Mouse (Mus musculus) hindbrain, embryonic 11.5 days (tissue): ENCODE data around the gene Map4k1. TPM values are rescaled to one million over a fixed set of nuclear protein-coding genes. Genes with fewer than 3 reads are reported as not detected.

Source experiments
- ATAC-seq: fragments of 200-750 bp; cut with Nextera tagmentation; 2 replicates; pipeline ENCODE4 v1.8.0; 2017; ENCODE audit warnings: mild to moderate bottlenecking, moderate TSS enrichment, moderate library complexity; ENCODE audit not compliant: low FRiP score
- DNase-seq: peaks from one replicate; pipeline ENCODE4 v3.0.0-alpha.2; 2015; ENCODE audit warnings: low spot score
- H3K27ac ChIP-seq: fragments of 300-500 bp; sonication (generic); 2 replicates; pipeline ENCODE4 v1.5.1; 2014; ENCODE audit warnings: mild to moderate bottlenecking, low read depth, low read length
- H3K27me3 ChIP-seq: fragments of 300-500 bp; sonication (generic); 2 replicates; pipeline ENCODE4 v1.6.1; 2014; ENCODE audit warnings: mild to moderate bottlenecking, low read length, moderate library complexity, mixed read lengths; ENCODE audit not compliant: control insufficient read depth, insufficient read depth
- H3K36me3 ChIP-seq: fragments of 300-500 bp; sonication (generic); 2 replicates; pipeline ENCODE4 v1.6.1; 2014; ENCODE audit warnings: mild to moderate bottlenecking, low read length, moderate library complexity, mixed read lengths; ENCODE audit not compliant: control insufficient read depth, insufficient read depth
- H3K4me1 ChIP-seq: fragments of 300-500 bp; sonication (generic); replicated peaks from 2 replicates; pipeline ENCODE4 v1.6.1; 2014; ENCODE audit warnings: low read length, mixed read lengths; ENCODE audit not compliant: control insufficient read depth, insufficient read depth
- H3K4me2 ChIP-seq: fragments of 300-500 bp; sonication (generic); replicated peaks from 2 replicates; pipeline ENCODE4 v1.6.1; 2014; ENCODE audit warnings: mild to moderate bottlenecking, low read depth, low read length
- H3K4me3 ChIP-seq: fragments of 300-500 bp; sonication (generic); 2 replicates; pipeline ENCODE4 v1.5.1; 2014; ENCODE audit warnings: low read depth, low read length
- H3K9ac ChIP-seq: fragments of 300-500 bp; sonication (generic); 2 replicates; pipeline ENCODE4 v1.6.1; 2014; ENCODE audit warnings: low read depth, low read length
- H3K9me3 ChIP-seq: fragments of 300-500 bp; sonication (generic); 2 replicates; pipeline ENCODE4 v1.6.1; 2016; ENCODE audit warnings: low read length; ENCODE audit not compliant: control insufficient read depth
- WGBS: fragments of 180-500 bp; shearing (Covaris S2); extraction: QIAGEN DNeasy Blood & Tissue Kit; methylation state at CpG from one replicate; pipeline ENCODE4 v1.1.7; 2014; 5-methylcytosine and 5-hydroxymethylcytosine counted together
- polyA plus RNA-seq: library from polyadenylated mRNA; unstranded; fragments of >200 nt; fragmentation: Nextera tagmentation; extraction: Ambion mirVana; gene quantifications from 2 replicates; pipeline ENCODE4 v1.2.1, GENCODE M21; 2014

Gene Map4k1
- polyA plus RNA-seq, 1 experiment from 2014 or later, result 5.0 TPM

DNA sequence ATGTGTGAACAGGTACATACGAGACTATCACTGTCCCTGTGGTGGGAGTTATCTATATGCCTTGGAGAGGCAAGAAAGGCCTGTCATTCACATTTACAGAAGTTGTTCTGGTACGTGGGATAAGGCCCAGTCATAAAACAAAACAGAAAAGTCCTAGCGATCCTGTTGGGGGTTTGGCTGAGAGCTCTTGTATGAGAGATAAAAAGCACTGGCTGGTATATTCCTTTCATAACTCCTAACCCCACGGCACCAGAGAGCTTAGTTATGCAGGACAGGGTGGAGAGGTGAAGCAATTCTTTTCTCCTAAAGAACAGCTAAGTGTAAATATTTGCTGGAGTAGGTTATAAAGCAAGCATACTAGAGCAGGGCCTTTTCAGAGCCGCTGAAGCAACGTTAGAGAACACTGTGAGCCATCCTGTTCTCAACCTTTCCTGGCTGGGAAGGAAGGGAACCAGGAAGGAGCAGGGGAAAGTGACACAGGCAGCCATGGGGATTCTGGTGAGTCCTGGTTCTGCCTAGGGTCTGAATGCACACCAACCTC lies 22.3 kb upstream of the Map4k1 start:
- H3K4me1 ChIP-seq, result peaks cover 9% of the 10 kb centered on the region; the same call in 1 of the 2 replicates
- H3K27me3 ChIP-seq, result no peaks in the 10 kb centered on the region
- no peaks in the 10 kb centered on the region for H3K9me3 ChIP-seq
- ATAC-seq (no peak), DNase-seq (no peak)
- H3K4me2 ChIP-seq, result peak overlapping the region; percentile 74
- no peaks in the 10 kb centered on the region for H3K36me3 ChIP-seq
- peak overlapping the region; percentile 96; the same call in 1 of the 2 replicates for H3K4me3 ChIP-seq
- H3K9ac ChIP-seq, result no peak overlapping the region; the same call in 1 of the 2 replicates
- 64% methylated on average over 6 of the region's 6 CpGs for WGBS
- no peak overlapping the region for H3K27ac ChIP-seq

DNA sequence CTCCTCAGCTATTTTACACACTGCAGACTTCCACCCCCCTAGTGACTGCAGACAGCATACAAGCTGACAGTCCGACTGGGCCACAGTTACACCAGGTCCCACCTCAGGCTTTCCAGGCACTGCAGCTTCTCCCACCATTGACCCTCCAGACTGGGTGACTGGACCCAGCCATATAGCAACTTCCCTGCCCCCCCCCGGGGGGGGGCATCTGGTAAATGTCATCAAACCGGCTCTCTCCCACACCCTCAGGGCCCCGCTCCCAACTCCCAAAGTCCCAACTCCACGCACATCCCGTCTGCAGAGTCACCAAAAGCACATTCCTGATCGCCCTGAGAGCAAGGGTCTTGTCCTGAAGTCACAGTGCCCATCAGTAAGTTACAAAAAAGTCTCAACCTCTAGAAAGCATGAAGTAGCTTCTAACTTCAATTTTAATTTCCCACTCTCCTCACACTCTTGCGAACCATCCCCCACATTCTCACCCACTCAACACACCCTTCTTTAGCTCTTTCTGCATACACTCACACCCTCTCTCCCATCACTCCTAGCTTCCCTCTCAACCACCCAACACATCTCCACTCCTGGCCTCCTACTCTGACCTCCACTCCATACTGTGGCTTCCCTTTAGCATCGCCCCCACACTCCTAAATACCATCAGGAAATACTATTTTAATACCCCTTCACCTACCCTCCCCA lies 21.4 kb upstream of the Map4k1 start:
- ATAC-seq, result no peak
- no peak for DNase-seq
- 32% methylated on average over 9 of the region's 9 CpGs for WGBS
- H3K4me1 ChIP-seq, result peaks cover 9% of the 10 kb centered on the region; the same call in 1 of the 2 replicates
- peak overlapping the region; percentile 93 for H3K9ac ChIP-seq
- H3K4me2 ChIP-seq, result peak overlapping the region; percentile 74
- H3K27ac ChIP-seq, result 0 out of 2 replicates have a peak overlapping the region, but pooled peaks have one; percentile 6
- no peaks in the 10 kb centered on the region for H3K36me3 ChIP-seq
- no peaks in the 10 kb centered on the region for H3K27me3 ChIP-seq
- peak overlapping the region; percentile 96 for H3K4me3 ChIP-seq
- no peaks in the 10 kb centered on the region for H3K9me3 ChIP-seq

DNA sequence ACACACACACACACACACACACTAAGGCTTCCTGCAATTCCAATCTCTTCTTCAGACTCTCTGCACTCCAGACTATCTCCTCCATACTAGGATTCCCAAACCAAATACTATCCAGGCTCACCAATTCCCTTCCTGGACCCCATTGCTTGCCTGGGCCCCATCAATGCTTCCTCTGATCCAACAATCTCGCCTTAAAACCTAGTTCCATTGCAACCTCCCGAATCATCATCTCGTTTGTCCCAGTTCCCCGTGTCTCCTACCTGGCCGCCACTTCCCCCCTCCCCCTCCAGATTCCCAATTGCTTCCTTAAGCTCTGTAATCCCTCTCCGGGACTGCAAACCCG lies 20.3 kb upstream of the Map4k1 start:
- H3K4me2 ChIP-seq, result peak overlapping the region; percentile 74
- H3K9me3 ChIP-seq, result no peaks in the 10 kb centered on the region
- no peaks in the 10 kb centered on the region for H3K27me3 ChIP-seq
- peaks cover 9% of the 10 kb centered on the region; the same call in 1 of the 2 replicates for H3K4me1 ChIP-seq
- ATAC-seq (no peak), DNase-seq (no peak)
- H3K27ac ChIP-seq, result peak overlapping the region; percentile 80
- H3K36me3 ChIP-seq, result no peaks in the 10 kb centered on the region
- 0% methylated on average over 7 of the region's 7 CpGs for WGBS
- peak overlapping the region; percentile 96 for H3K4me3 ChIP-seq
- H3K9ac ChIP-seq, result peak overlapping the region; percentile 93

GRCm38 (mm10) chr7:28961927-28962670 lies 19.8 kb upstream of the Map4k1 start, which contains the start of gene Actn4:
TSS of gene Actn4 (minus strand) at chr7:28962340.
- Histone ChIP-seq H3K4me1 (peaks cover 9% of the 10 kb centered on the region; the same call in 1 of the 2 replicates), H3K4me3 (peak within 1 kb of the TSS; percentile 96)
- WGBS, result under 1% methylated on average over 73 of the region's 76 CpGs

GRCm38 (mm10) chr7:28963399-28963923 lies 18.4 kb upstream of the Map4k1 start:
- H3K9me3 ChIP-seq, result no peaks in the 10 kb centered on the region
- DNase-seq (no peak), ATAC-seq (no peak)
- H3K4me1 ChIP-seq, result peaks cover 9% of the 10 kb centered on the region; the same call in 1 of the 2 replicates
- H3K9ac ChIP-seq, result no peak overlapping the region
- 86% methylated on average over 3 of the region's 3 CpGs for WGBS
- no peaks in the 10 kb centered on the region for H3K36me3 ChIP-seq
- no peaks in the 10 kb centered on the region for H3K27me3 ChIP-seq
- H3K4me2 ChIP-seq, result no peak overlapping the region
- no peak overlapping the region for H3K27ac ChIP-seq
- H3K4me3 ChIP-seq, result no peak overlapping the region

More at GRCm38 (mm10) chr7:28961927-28962670, 19.8 kb upstream of the Map4k1 start, which contains the start of gene Actn4:
- peak within 1 kb of the TSS; percentile 93 for H3K9ac ChIP-seq
- no peaks in the 10 kb centered on the region for H3K27me3 ChIP-seq
- H3K4me2 ChIP-seq, result peak within 1 kb of the TSS; percentile 74
- peak within 1 kb of the TSS; percentile 80 for H3K27ac ChIP-seq
- H3K9me3 ChIP-seq, result no peaks in the 10 kb centered on the region
- ATAC-seq, result peak; percentile 90
- no peaks in the 10 kb centered on the region for H3K36me3 ChIP-seq
- DNase-seq, result peak; percentile 100

GRCm38 (mm10) chr7:28965346-28965840 lies 16.5 kb upstream of the Map4k1 start:
- Histone ChIP-seq H3K27ac (no peak overlapping the region), H3K4me2 (no peak overlapping the region), H3K27me3 (no peaks in the 10 kb centered on the region), H3K4me1 (peaks cover 6% of the 10 kb centered on the region; the same call in 1 of the 2 replicates), H3K36me3 (no peaks in the 10 kb centered on the region), H3K4me3 (no peak overlapping the region), H3K9me3 (no peaks in the 10 kb centered on the region), H3K9ac (no peak overlapping the region)
- 79% methylated on average over 5 of the region's 5 CpGs for WGBS
- ATAC-seq (no peak), DNase-seq (no peak)

DNA sequence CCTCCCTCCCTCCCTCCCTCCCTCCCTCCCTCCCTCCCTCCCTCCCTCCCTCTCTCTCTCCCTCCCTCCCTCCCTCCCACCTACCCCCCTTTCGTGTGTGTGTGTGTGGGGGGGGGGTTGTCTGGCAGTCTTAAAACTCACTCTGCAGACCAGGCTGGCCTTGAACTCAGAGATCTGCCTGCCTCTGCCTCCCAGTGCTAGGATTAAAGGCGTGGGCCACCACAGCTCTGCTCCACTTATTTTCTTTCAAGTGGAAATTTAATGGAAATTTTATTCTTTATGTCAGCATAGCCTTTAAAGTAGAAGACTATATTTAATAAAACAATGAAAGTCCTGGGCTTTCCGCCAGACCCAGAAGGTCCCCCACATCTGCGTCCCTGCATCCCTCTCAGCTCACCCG lies 15.7 kb upstream of the Map4k1 start:
- DNase-seq, result no peak
- no peak overlapping the region for H3K4me2 ChIP-seq
- H3K9me3 ChIP-seq, result no peaks in the 10 kb centered on the region
- H3K27me3 ChIP-seq, result no peaks in the 10 kb centered on the region
- no peak overlapping the region for H3K9ac ChIP-seq
- no peak overlapping the region for H3K4me3 ChIP-seq
- no peak overlapping the region for H3K27ac ChIP-seq
- H3K4me1 ChIP-seq, result no peaks in the 10 kb centered on the region
- ATAC-seq, result no peak
- no peaks in the 10 kb centered on the region for H3K36me3 ChIP-seq
- 83% methylated on average over 4 of the region's 5 CpGs for WGBS

DNA sequence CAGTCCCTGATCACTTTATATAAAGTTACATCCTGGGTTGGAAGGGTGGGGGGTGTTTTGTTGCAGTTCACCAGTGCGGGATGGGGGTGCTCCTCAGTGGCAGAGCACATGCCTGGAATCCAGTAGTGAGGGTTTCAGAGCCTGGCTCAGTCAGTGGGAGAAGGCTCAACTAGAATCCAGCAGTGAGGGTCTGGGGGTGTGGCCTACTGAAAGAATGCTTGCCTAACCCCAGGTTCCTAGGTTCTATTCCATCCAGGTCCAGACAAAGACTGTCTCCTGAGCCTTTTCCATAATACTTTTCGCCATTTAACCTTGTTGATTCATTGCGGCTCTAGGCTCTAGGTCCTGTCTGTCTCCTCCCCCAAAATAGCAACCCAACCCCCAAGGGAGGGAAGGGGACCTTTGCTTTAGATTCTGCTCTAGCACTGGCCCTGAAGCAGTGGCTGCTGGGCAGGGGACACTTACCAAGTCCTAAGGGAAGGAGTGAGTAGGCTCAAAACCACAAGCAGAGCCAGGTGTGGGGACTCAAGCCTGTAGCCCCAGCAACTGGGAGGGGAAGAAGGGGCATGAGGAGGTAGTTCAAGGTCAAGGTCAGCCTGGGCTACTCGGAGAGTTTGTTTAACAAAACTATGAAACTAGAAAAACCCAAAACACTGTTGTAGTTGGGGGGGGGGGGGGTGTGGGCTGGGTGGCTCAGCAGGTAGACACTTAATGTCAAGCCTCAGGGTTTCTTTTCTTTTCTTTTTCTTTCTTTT lies 14.9 kb upstream of the Map4k1 start:
- H3K4me3 ChIP-seq, result no peak overlapping the region
- WGBS, result 73% methylated on average over 4 of the region's 4 CpGs
- ATAC-seq, result no peak
- H3K27me3 ChIP-seq, result no peaks in the 10 kb centered on the region
- no peak overlapping the region for H3K27ac ChIP-seq
- no peak overlapping the region for H3K9ac ChIP-seq
- H3K9me3 ChIP-seq, result no peaks in the 10 kb centered on the region
- no peaks in the 10 kb centered on the region for H3K36me3 ChIP-seq
- no peak overlapping the region for H3K4me2 ChIP-seq
- no peaks in the 10 kb centered on the region for H3K4me1 ChIP-seq
- no peak for DNase-seq
